Mouse (Mus musculus): ENCODE results near the gene Pdlim4. TPM values are rescaled to one million over a fixed set of nuclear protein-coding genes. Genes with fewer than 3 reads are reported as not detected.

The Pdlim4 gene
- polyA plus RNA-seq, 1 experiment, result 20.0 TPM

GRCm38 (mm10) chr11:54082725-54083124 is 13.9 kb upstream of the Pdlim4 start:
- Histone ChIP-seq H3K27ac (ENCODE audit: insufficient read depth, low read length) (no peak overlapping the region), H3K4me3 (ENCODE audit: insufficient read depth, low read length) (no peak overlapping the region), H3K4me1 (ENCODE audit: control insufficient read depth, insufficient read depth, low read length) (no peaks in the 10 kb centered on the region)
- TF ChIP-seq CTCF (IDR thresholded peaks at IDR 0.05; ENCODE audit: borderline replicate concordance, insufficient read depth, low read length), result no peak
- TF ChIP-seq POLR2A (IDR thresholded peaks at IDR 0.05; ENCODE audit: low read depth, low read length), result no peak

DNA sequence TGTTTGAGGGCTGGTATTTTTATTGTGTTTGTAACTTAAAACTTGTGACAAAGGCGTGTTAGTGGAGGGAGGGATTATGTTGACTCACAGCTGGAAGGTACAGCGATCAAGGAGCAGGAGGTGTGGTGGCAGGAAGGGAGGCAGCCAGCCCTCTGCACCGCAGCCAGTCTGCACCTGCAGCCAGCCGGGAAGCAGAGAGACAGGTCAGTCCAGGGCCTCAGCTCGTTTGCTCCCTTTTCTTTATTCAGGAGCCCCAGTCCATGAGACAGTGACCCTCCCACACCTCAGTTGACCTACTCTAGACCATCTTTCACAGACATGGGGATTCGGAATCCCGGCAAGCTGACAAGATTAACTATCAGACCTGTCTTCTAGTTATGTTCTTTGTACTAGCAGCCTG is 11.6 kb upstream of the Pdlim4 start:
- Histone ChIP-seq H3K4me3 (ENCODE audit: insufficient read depth, low read length) (no peak overlapping the region), H3K4me1 (ENCODE audit: control insufficient read depth, insufficient read depth, low read length) (no peaks in the 10 kb centered on the region), H3K27ac (ENCODE audit: insufficient read depth, low read length) (no peak overlapping the region)
- TF ChIP-seq CTCF (IDR thresholded peaks at IDR 0.05; ENCODE audit: borderline replicate concordance, insufficient read depth, low read length) (no peak), POLR2A (IDR thresholded peaks at IDR 0.05; ENCODE audit: low read depth, low read length) (no peak)

DNA sequence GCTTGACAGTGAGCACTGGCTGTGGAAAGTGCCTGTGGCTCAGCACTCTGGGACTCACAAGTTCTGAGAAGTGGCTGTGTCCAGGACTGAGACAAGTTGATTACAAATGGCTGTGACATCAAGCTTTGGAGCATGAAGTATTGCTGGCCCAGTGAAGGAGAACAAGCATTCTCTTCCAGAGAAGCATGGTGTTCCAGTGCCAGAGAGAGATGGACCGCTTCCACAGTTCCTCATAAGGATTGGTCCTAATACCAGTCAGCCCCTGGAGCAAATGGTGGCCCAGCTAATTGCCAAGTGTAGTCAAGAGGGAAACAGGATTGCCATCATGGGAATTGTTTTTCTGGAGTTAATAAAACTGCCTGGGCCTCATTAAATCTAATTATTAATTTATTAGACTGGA is 7.3 kb upstream of the Pdlim4 start:
- Histone ChIP-seq H3K4me3 (ENCODE audit: insufficient read depth, low read length) (no peak overlapping the region), H3K4me1 (ENCODE audit: control insufficient read depth, insufficient read depth, low read length) (no peaks in the 10 kb centered on the region), H3K27ac (ENCODE audit: insufficient read depth, low read length) (no peak overlapping the region)
- TF ChIP-seq CTCF (IDR thresholded peaks at IDR 0.05; ENCODE audit: borderline replicate concordance, insufficient read depth, low read length) (no peak), POLR2A (IDR thresholded peaks at IDR 0.05; ENCODE audit: low read depth, low read length) (no peak)

- Histone ChIP-seq H3K4me3 (ENCODE audit: insufficient read depth, low read length) (no peak overlapping the region), H3K4me1 (ENCODE audit: control insufficient read depth, insufficient read depth, low read length) (no peaks in the 10 kb centered on the region), H3K27ac (ENCODE audit: insufficient read depth, low read length) (no peak overlapping the region)
- no peak for TF ChIP-seq CTCF (IDR thresholded peaks at IDR 0.05; ENCODE audit: borderline replicate concordance, insufficient read depth, low read length)
- TF ChIP-seq POLR2A (IDR thresholded peaks at IDR 0.05; ENCODE audit: low read depth, low read length), result no peak
These were observed 6.5 kb upstream of the Pdlim4 start for GRCm38 (mm10) chr11:54075353-54075752.

DNA sequence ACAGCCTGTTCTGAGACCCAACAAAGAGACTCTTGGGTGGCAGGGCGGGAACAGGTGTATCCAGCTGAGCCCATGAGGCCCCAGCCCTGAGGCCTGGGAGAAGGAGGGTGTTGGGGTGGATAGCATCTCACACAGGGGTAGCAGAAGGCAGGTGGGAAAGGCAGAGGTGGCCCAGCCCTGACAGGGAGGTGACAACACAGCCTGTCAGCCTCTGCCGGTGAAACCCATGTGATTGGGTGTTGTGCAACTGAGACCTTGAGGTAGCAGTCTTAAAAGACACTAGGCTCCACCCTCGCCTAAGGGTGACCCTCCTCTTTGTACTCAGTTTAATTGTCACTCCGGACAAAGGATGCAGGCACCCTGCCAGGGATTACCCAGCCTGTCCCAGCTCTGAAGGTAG is 4.5 kb upstream of the Pdlim4 start:
- TF ChIP-seq POLR2A (IDR thresholded peaks at IDR 0.05; ENCODE audit: low read depth, low read length) (no peak), CTCF (IDR thresholded peaks at IDR 0.05; ENCODE audit: borderline replicate concordance, insufficient read depth, low read length) (no peak)
- H3K4me1 ChIP-seq (ENCODE audit: control insufficient read depth, insufficient read depth, low read length), result no peaks in the 10 kb centered on the region
- H3K27ac ChIP-seq (ENCODE audit: insufficient read depth, low read length), result no peak overlapping the region
- H3K4me3 ChIP-seq (ENCODE audit: insufficient read depth, low read length), result no peak overlapping the region

DNA sequence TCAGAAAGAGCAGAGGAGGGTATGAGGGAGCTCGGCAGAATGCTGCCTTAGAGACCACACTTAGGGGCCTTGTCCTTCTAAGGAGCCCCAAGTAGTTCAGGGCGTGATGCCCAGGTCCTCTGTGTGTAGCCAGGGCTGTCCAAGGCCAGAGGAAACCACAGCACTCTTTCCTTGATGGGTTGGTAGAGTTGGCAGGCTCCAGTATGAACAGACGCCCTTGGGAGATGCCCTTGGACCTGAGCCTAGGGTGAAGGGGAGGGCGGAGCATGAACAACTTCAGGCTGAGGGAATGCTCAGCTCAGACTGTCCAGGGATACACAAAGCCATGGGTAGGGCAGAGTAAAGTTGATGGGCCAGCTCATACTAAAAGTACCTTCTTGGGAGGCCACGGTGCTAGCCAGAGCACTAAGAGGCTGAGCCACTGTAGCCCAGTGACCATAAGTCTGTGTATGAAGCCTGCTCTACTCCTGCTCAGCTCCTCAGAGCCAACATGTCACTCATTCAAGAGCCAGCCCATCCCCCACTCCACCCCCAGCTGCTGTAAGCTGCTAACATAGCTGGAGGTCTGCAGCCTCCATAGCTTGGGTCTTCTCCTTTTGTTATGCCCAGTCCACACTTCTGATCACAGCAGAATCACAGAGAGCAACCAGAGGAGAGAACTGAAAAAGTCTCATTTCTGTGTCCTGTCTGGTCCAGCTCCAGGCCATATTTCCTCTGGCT is 3.1 kb upstream of the Pdlim4 start:
- H3K4me1 ChIP-seq (ENCODE audit: control insufficient read depth, insufficient read depth, low read length), result no peaks in the 10 kb centered on the region
- H3K27ac ChIP-seq (ENCODE audit: insufficient read depth, low read length), result no peak overlapping the region
- H3K4me3 ChIP-seq (ENCODE audit: insufficient read depth, low read length), result no peak overlapping the region
- TF ChIP-seq POLR2A (IDR thresholded peaks at IDR 0.05; ENCODE audit: low read depth, low read length) (no peak), CTCF (IDR thresholded peaks at IDR 0.05; ENCODE audit: borderline replicate concordance, insufficient read depth, low read length) (no peak)

GRCm38 (mm10) chr11:54067996-54068519 is 756 bp downstream of the Pdlim4 start:
- Histone ChIP-seq H3K27ac (ENCODE audit: insufficient read depth, low read length) (no peak overlapping the region; the same call in 1 of the 2 replicates), H3K4me3 (ENCODE audit: insufficient read depth, low read length) (peak overlapping the region; percentile 46; the same call in 1 of the 2 replicates), H3K4me1 (ENCODE audit: control insufficient read depth, insufficient read depth, low read length) (no peaks in the 10 kb centered on the region)
- no peak for TF ChIP-seq CTCF (IDR thresholded peaks at IDR 0.05; ENCODE audit: borderline replicate concordance, insufficient read depth, low read length)

DNA sequence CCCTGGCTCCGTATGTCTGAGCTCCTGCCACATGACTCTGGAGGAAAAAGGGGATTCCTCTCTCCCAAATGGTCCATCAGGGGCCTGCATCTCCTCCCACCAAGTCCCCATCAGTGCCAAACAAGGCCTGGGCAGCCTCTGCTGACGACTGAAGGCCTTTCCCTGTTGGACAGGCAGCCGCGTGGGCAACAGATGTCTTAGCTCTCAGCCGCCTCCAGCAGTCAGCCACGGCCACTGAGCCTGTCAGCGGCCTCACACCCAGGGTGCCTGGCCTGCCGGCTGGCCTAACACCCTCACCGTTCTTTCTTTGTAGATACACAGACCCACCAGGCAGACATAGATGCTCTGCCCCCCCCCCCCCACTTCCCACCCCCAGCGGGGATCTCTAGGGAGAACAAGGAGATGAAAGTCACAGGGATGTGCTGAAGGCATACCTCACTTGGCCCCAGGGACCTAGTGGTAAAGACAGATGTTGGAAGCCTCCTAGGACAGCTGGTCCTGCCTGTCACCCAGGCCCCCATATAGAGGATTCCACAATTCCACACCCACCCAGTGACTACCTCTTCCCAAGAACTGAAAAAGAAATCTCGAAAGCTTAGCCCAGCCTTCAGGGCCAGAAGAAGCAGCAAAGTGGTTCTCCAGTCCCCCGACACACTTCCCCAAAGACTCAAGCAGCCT is 1.4 kb downstream of the Pdlim4 start:
- 0 out of 2 replicates have a peak, but pooled peaks cover 4% of the 10 kb centered on the region for H3K4me1 ChIP-seq (ENCODE audit: control insufficient read depth, insufficient read depth, low read length)
- no peak for TF ChIP-seq CTCF (IDR thresholded peaks at IDR 0.05; ENCODE audit: borderline replicate concordance, insufficient read depth, low read length)
- peak; percentile 36; the same call in 1 of the 2 replicates for TF ChIP-seq POLR2A (IDR thresholded peaks at IDR 0.05; ENCODE audit: low read depth, low read length)
- no peak overlapping the region for H3K4me3 ChIP-seq (ENCODE audit: insufficient read depth, low read length)

GRCm38 (mm10) chr11:54066400-54066799 is 2.4 kb downstream of the Pdlim4 start:
- Histone ChIP-seq H3K4me1 (ENCODE audit: control insufficient read depth, insufficient read depth, low read length) (peaks cover 10% of the 10 kb centered on the region), H3K4me3 (ENCODE audit: insufficient read depth, low read length) (no peak overlapping the region), H3K27ac (ENCODE audit: insufficient read depth, low read length) (no peak overlapping the region)
- no peak for TF ChIP-seq POLR2A (IDR thresholded peaks at IDR 0.05; ENCODE audit: low read depth, low read length)
- TF ChIP-seq CTCF (IDR thresholded peaks at IDR 0.05; ENCODE audit: borderline replicate concordance, insufficient read depth, low read length), result no peak

More for the DNA sequence above, 1.4 kb downstream of the Pdlim4 start:
- no peak overlapping the region; the same call in 1 of the 2 replicates for H3K27ac ChIP-seq (ENCODE audit: insufficient read depth, low read length)

- no peak for TF ChIP-seq CTCF (IDR thresholded peaks at IDR 0.05; ENCODE audit: borderline replicate concordance, insufficient read depth, low read length)
- TF ChIP-seq POLR2A (IDR thresholded peaks at IDR 0.05; ENCODE audit: low read depth, low read length), result no peak
- Histone ChIP-seq H3K4me1 (ENCODE audit: control insufficient read depth, insufficient read depth, low read length) (peaks cover 13% of the 10 kb centered on the region), H3K27ac (ENCODE audit: insufficient read depth, low read length) (no peak overlapping the region), H3K4me3 (ENCODE audit: insufficient read depth, low read length) (no peak overlapping the region)
These were observed 3.0 kb downstream of the Pdlim4 start for GRCm38 (mm10) chr11:54065915-54066178.
